Mouse (Mus musculus): ENCODE results near the gene Krt6b. TPM values are rescaled to one million over a fixed set of nuclear protein-coding genes. Genes with fewer than 3 reads are reported as not detected.

Krt6b gene
- polyA plus RNA-seq (2015; fragmentation: Nextera tagmentation; extraction: Ambion mirVana), result not detected in 2 replicates

GRCm38 (mm10) chr15:101680187-101680586 lies at the start of gene Krt6b:
Krt6b (minus strand) TSS chr15:101680287.

GRCm38 (mm10) chr15:101712720-101713119 lies 32.6 kb upstream of the Krt6b start, which contains the start of gene Krt5:
Krt5 (minus strand) TSS chr15:101712898.

GRCm38 (mm10) chr15:101694207-101694606 lies 14.1 kb upstream of the Krt6b start, which contains the start of gene Krt6a:
Krt6a (minus strand) TSS chr15:101694307.

GRCm38 (mm10) chr15:101647280-101647679 lies 32.8 kb downstream of the Krt6b start, which contains the start of gene Gm5478:
Gm5478 (minus strand) TSS chr15:101647380.

GRCm38 (mm10) chr15:101627884-101628283 lies 52.2 kb downstream of the Krt6b start, which contains the start of gene Gm5414:
Gm5414 (minus strand) TSS chr15:101628188.

Small RNAs within 50 kb of the gene (microRNA-seq; reads per million reads assigned to microRNA genes)
- gene Gm44323, result 0 reads per million in 2 experiments
- gene Gm44342, result 0 reads per million in 2 experiments
- gene Gm44383, result 0 reads per million in 2 experiments
- gene Gm44479, result 0 reads per million in 2 experiments

Other genes starting within 250 kb of the Krt6b start
- gene Krt87, start 241.5 kb downstream of the Krt6b start, polyA plus RNA-seq (2015; fragmentation: Nextera tagmentation; extraction: Ambion mirVana), result 0.05 TPM in 1 of 2 replicates, not detected in the other
- not detected in 2 replicates for gene Krt88, start 232.5 kb downstream of the Krt6b start, polyA plus RNA-seq (2015; fragmentation: Nextera tagmentation; extraction: Ambion mirVana)
- not detected in 2 replicates for gene Krt81, start 216.5 kb downstream of the Krt6b start, polyA plus RNA-seq (2015; fragmentation: Nextera tagmentation; extraction: Ambion mirVana)
- not detected in 2 replicates for gene Krt86, start 206.8 kb downstream of the Krt6b start, polyA plus RNA-seq (2015; fragmentation: Nextera tagmentation; extraction: Ambion mirVana)
- gene Krt83, start 188.8 kb downstream of the Krt6b start, polyA plus RNA-seq (2015; fragmentation: Nextera tagmentation; extraction: Ambion mirVana), result not detected in 2 replicates
- not detected in 2 replicates for gene Gm49425, start 163.0 kb downstream of the Krt6b start, polyA plus RNA-seq (2015; fragmentation: Nextera tagmentation; extraction: Ambion mirVana)
- gene Krt84, start 147.5 kb downstream of the Krt6b start, polyA plus RNA-seq (2015; fragmentation: Nextera tagmentation; extraction: Ambion mirVana), result not detected in 2 replicates
- gene Krt82, start 129.6 kb downstream of the Krt6b start, polyA plus RNA-seq (2015; fragmentation: Nextera tagmentation; extraction: Ambion mirVana), result not detected in 2 replicates
- not detected in 2 replicates for gene Krt90, start 117.3 kb downstream of the Krt6b start, polyA plus RNA-seq (2015; fragmentation: Nextera tagmentation; extraction: Ambion mirVana)
- gene Krt75, start 106.4 kb downstream of the Krt6b start, polyA plus RNA-seq (2015; fragmentation: Nextera tagmentation; extraction: Ambion mirVana), result not detected in 2 replicates
- gene Gm5414, start 52.1 kb downstream of the Krt6b start, polyA plus RNA-seq (2015; fragmentation: Nextera tagmentation; extraction: Ambion mirVana), result not detected in 2 replicates
- gene Gm5478, start 32.9 kb downstream of the Krt6b start, polyA plus RNA-seq (2015; fragmentation: Nextera tagmentation; extraction: Ambion mirVana), result not detected in 2 replicates
- gene Krt6a, start 14.0 kb upstream of the Krt6b start, polyA plus RNA-seq (2015; fragmentation: Nextera tagmentation; extraction: Ambion mirVana), result not detected in 2 replicates
- gene Krt5, start 32.6 kb upstream of the Krt6b start, polyA plus RNA-seq (2015; fragmentation: Nextera tagmentation; extraction: Ambion mirVana), result 40.5 TPM in 1 of 2 replicates, not detected in the other
- not detected in 2 replicates for gene Krt71, start 62.8 kb upstream of the Krt6b start, polyA plus RNA-seq (2015; fragmentation: Nextera tagmentation; extraction: Ambion mirVana)
- not detected in 2 replicates for gene Krt72, start 106.2 kb upstream of the Krt6b start, polyA plus RNA-seq (2015; fragmentation: Nextera tagmentation; extraction: Ambion mirVana)
- gene Krt73, start 122.1 kb upstream of the Krt6b start, polyA plus RNA-seq (2015; fragmentation: Nextera tagmentation; extraction: Ambion mirVana), result not detected in 2 replicates
- gene Krt2, start 137.9 kb upstream of the Krt6b start, polyA plus RNA-seq (2015; fragmentation: Nextera tagmentation; extraction: Ambion mirVana), result not detected in 2 replicates
- 0.32 and 192 TPM in 2 replicates for gene Krt1, start 170.5 kb upstream of the Krt6b start, polyA plus RNA-seq (2015; fragmentation: Nextera tagmentation; extraction: Ambion mirVana)
- gene Krt77, start 189.4 kb upstream of the Krt6b start, polyA plus RNA-seq (2015; fragmentation: Nextera tagmentation; extraction: Ambion mirVana), result 0.88 TPM in 1 of 2 replicates, not detected in the other
- not detected in 2 replicates for gene Krt76, start 212.6 kb upstream of the Krt6b start, polyA plus RNA-seq (2015; fragmentation: Nextera tagmentation; extraction: Ambion mirVana)
- 0.51 and 0.82 TPM in 2 replicates for gene Krt4, start 244.4 kb upstream of the Krt6b start, polyA plus RNA-seq (2015; fragmentation: Nextera tagmentation; extraction: Ambion mirVana)